Mouse (Mus musculus) fat pad, adult 2 months (tissue): ENCODE measurements around the gene Glipr2.
A peak's percentile ranks its signal among the peaks of the same experiment; 100 is the strongest.

ENCODE experiments used
- DNase-seq: peaks from one replicate; pipeline ENCODE4 v3.0.0-alpha.2; 2011; ENCODE audit warnings: low read depth, low spot score; ENCODE audit errors: extremely low read depth

Gene Glipr2

DNA sequence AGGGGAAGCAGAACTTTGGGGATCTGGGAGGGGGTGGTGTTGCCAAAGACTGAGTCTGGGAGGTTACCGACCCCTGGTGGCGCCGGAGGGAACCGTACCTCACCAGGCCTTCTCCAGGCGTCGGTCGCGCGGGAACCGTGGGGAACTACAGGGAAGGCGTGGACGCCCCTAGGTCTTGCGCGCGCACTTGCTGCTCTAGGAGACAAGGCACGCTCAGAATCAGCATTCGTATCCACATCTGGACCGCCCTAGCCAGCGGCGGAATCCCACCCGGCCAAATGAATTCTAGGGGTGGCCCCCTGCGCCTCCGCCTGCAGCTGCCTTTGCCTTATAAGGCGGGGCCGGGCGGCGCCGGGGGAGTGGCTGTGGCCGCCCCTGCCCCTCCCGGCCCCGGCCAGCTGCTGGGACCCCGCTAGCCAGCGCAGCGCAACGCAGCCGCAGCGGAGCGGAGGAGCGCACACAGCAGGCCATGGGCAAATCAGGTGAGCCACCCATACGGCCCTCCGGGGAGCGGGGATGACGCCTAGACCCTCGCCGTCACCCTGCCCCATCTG lies at the start of gene Glipr2:
Gene Glipr2 (plus strand): TSS at position 110 of the 554 bp plus-strand sequence.
- no peak for DNase-seq

DNA sequence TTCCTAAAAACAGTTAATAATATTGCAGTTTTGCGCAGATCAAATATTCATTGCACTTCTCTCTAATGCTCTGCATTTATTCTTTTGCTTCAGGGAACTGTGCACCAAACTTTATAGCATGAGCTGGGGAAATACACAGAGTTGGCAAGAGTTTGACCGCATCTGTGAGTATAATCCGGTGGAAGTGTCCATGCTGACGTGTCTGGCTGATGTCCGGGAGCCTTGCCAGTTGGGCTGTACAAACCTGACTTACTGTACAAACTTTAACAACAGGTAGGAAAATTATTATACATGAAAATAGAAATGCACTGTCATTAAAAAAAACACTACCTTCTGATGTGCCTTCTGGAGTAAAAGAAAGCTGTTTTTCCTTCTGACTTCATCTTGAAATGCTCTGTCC lies 39.0 kb upstream of the Glipr2 start:
- no peak for DNase-seq

DNA sequence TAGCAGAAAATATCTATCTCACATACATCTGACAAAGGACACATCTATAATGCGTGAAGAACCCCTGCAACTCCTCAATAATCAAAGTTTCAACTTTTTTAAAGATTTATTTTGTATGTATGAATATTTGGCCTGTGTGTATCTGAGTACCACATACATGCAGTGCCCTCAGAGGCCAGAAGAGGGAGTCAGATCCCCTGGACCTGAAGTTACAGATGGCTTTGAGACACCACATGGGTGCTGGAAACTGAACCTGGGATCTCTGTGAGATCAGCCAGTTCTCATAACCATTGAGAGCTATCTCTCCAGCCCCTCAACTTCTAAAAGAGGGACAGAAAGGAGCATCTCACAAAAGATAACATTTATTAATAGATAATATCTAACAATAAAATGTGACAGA lies 36.6 kb upstream of the Glipr2 start:
- no peak for DNase-seq

DNA sequence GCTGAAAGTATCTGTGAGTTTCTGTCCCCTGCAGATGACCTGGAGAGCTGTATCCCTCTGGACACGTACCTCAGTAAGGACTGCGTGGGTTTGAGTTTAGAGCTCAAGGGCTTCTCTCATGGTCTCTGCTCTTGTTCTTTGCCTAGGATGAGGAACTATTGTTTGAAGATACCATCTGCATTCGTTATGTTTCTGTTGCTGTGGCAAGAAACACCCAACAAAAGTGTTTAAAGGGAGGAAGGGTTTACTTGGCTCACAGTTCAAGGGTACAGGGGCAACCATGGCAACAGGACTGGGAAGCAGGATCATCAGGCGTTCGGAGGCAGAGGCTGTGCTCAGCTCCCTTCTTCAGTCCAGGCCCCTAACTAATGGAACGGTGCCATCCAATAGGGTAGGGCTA lies 32.1 kb upstream of the Glipr2 start:
- DNase-seq, result no peak

DNA sequence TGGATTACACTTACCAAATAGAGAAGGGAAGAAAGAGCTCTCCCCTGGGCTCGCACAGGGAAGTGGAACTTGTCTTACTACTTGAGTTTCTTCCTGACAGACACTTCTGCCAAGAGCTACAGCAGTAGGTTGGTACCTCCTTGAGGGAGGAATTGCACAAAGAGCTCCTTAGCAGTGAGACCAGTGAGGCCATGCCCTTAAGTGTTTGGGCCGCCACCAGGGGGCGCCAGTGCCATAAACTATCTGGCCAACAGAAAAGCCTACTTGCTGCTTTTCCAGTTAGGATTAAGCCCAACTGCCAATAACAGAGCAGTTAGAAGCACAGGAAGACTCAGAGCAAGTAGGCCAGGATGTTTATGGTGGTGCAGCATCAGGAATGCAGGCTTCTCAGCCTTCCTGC lies 31.4 kb upstream of the Glipr2 start:
- peak; percentile 61 for DNase-seq

DNA sequence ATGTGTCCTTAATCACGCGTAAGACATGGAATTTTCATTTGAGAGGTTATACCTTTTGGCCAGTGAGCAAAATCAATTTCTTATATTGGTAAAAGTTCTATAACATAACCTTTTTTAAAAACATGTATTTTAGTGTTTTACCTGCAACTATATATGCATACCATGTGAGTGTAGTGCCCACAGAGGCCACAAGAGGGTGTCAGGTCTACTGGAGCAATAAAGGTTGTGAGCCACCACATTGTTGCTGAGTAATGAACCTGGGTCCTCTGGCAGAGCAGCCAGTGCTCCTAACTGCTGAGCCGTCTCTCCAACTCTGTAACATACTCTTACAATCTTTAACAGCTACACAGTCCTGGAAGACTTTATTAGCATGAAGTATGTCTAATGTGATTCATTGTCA lies 29.4 kb upstream of the Glipr2 start:
- DNase-seq, result no peak

DNA sequence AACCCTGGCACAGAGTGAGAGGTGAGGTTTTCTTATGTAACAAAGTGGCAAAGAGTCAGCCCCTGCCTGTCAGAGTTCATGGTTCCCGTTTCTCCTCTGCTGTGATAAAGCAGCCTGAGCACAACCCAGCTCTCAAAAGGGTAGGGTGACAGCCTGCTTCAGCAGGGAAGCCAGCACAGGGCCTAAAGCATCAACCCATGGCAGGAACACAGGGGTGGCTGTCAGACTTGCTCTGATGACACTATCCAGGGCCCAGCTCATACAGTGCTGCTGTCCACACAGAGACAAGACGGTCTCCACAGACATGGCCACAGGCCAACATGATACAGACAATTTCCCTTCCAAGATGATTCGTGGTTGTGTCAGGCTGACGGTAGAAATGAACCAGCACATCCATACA lies 25.3 kb upstream of the Glipr2 start:
- no peak for DNase-seq

GRCm38 (mm10) chr4:43936186-43936585 lies 21.0 kb upstream of the Glipr2 start:
- DNase-seq, result no peak

DNA sequence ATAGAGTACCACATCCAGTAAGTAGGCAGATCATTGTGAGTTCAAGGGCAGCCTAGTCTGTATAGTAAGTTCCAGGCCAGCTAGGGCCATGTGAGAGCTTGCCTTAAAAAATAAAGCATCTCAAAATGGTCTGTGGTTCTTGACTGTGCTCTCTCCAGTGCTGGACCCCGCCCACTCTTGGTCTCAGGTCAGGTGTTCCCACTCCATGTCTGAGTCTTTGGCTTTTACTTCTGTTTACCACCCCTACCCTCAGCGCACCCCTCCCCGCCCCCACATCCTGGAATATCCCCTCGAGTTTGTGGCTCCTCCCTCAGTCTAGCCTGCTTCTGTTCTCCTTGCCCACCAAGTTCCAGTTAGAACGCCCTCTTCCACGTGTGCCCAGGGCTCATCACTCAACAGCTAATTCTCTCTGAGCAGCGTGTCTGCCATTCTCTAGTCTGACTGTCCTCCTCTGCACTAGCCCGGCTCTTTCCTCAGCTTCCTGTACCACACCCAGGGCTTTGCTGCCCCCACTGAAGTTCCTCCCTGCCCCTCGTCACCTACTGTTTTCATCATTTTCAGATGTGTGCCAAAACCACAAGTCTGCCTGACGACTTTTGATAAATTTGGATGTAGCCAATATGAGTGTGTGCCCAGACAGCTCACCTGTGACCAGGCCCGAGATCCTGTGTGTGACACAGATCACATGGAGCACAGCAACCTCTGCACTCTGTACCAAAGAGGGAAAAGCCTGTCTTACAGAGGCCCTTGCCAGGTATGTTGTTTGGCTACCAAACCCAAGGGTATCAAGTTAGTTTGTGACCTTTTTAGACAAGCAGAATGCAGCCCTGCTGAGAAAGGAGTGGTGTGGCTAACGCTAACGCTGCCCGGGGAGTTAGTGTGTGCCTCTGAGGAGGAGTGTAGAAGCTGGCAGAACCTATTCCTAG lies 20.2 kb upstream of the Glipr2 start:
- no peak for DNase-seq

GRCm38 (mm10) chr4:43941315-43941714 lies 15.9 kb upstream of the Glipr2 start:
- DNase-seq, result no peak

GRCm38 (mm10) chr4:43942421-43942820 lies 14.8 kb upstream of the Glipr2 start:
- no peak for DNase-seq

- no peak for DNase-seq
Measured at GRCm38 (mm10) chr4:43947571-43947970, 9.6 kb upstream of the Glipr2 start.

DNA sequence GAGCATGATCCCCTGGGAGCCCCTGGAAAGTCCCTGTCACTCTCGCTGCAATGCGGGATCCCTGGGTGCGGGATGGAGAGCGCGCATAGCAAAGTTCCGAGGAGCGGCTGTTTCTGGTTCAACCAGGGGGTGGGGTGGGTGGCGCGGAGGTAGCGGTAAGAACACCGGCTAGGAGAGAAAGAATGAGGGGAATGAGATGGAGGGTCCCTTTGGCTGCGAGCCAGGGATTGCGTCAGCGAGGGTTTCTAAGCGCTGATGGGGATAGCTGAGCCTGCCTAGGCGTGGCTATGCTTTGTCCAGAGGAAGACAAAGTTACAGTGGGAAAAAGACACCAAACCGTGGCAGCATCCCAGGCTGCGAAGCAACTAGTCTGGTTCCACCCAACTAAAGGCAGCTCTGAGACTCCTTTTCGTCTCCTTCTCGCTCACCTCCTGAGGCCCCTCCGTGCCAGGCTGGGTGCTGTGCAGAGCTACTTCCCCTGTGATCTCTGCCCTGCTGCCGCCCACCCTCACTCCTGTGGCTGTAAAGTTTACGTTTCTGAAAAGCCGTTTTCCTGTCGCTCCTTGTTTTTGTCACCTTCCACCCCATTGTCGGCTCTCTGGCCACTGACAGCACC lies 753 bp downstream of the Glipr2 start:
- DNase-seq, result no peak

DNA sequence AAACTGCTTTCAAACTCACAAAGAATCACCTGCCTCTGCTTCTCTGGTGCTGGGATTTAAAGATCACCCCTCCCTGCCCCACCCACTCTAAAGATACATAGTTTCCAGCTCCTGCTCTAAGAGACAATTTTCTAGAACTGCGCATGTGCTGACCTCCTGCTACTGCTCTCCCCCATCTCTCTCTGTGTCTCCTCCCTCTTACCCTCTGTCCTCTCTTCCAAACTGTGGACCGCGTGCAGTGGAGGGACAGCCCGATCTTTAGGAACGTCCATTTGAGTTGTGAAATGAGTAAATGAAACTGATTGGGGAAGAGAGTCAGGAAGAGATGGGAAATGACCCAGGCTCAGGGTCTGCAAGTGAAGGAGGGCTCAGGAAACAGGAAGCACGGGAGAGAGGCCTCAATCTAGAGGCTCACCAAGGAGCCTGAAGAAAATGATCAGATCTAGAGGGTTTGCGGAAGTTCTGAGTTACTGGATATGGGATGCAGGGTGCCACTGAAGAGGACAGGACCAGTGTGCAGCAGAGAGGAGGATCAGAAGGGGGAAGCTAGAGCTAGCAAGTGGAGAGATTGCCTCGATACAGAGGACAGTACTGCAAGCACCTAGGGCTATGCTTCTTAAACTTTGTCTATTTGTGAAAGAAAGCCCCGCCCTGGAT lies 2.5 kb downstream of the Glipr2 start:
- DNase-seq, result no peak

- DNase-seq, result no peak
Measured at GRCm38 (mm10) chr4:43960207-43960606, 3.0 kb downstream of the Glipr2 start.

GRCm38 (mm10) chr4:43964326-43964833 lies 7.2 kb downstream of the Glipr2 start:
- no peak for DNase-seq

DNA sequence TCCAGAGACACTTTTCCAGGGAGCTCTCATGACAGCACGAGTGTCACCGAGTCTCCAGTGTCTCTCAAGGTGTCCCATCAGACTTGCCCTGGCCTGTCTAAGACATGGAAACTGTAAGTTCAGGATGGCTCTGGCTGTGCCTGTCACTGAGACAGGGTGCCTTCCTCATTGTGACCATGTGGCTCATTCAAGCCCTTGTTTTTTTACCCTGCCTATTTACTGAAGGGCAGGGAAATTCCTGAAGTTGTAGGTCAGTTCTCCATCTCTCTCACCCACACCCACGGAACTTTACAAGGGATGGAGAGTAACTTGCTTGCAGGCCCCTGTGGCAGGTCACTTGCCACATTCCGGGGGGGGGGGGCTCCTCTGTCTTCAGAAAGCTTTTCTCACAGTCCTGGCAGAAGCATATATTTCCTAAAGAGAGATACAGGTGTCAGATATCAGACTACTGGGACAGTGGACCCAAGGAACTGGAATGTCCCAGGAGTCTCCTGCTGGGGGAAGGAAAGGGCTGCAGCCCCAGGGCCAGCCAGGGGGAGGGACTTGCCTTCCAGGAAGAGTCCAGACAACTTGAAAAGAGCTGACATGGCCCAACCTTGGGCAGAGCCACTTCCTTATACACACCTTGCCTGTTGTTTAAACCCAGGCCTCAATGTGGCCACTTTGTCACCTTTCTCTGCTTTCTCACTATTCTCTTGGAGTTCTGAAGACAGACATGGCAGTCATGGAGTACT lies 7.9 kb downstream of the Glipr2 start:
- no peak for DNase-seq

DNA sequence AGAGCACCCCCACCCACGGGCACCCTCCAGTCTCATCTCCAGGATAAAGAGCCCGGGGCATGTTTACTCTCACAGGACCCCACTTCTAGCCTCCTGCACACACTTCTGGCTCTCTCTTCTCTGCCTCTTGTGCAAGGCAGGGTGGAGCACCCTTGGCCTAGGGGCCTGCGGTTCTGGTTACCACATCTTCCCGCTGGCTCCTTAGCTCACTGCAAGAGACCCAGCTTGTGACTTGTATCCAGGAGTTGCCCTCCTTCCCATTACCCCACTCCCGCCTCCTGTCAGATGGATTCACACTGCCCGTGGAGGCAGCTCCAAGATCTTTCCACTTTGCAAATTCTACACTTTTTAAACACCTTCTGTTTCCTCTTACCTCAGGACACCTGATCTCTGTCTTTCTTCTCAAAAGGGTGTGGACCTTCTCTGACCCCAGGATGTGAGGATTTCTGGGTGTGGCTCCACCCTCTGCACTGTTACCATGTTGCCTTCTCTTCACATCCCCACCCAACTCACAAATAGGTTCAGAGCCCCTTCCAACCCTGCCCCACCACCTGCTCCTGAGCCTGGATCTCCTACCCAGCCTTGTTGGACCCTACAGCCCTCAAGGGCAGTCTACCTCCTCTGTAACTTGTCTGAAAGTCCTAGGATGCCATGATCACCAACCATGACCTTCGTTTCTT lies 8.8 kb downstream of the Glipr2 start:
- no peak for DNase-seq

GRCm38 (mm10) chr4:43968650-43969049 lies 11.4 kb downstream of the Glipr2 start:
- no peak for DNase-seq

DNA sequence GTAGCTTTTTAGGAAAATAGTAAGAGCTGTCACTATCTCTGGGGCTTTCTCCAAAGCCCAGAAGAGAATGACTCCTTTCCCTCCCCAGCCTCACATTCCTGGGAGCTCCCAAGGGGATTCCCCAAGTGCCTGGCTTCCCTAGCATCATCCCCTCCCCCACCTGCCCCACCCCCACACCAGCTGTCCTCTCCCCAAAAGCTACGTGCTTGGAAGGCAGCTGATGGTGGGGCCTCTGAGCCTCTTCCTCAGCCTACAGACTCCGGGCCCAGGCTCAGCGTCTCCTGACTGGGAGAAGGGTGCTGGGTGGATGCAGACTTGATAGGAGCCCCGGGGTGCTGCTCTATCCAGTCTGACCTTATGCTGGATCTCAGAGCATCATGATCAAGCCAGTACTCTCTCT lies 12.2 kb downstream of the Glipr2 start:
- DNase-seq, result no peak
